Mouse (Mus musculus) thymus, postnatal 36 days (tissue): ENCODE measurements around the gene Prkce.

Experiments used
- DNase-seq, 2 experiments: peaks; one replicate each; pipeline ENCODE4 v3.0.0; 2022; ENCODE audit warnings: mixed read lengths in 2 of 2

Prkce gene

DNA sequence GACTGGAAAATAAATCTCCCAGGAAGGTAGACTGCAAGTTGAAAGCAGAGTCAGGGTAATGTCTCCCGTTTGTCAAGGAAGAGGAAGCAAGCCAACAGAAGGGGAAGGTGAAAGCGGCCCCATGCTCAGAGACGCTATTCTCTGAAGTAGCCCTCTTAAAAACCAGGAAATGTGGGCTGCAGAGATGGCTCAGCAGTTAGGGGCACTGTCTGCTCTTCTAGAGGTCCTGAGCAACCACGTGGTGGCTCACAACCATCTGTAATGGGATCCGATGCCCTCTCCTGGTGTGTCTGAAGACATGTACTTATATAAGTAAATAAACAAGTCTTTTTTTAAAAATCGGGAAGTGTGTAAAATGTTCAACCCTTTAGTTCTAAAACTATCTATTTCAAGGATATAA lies 327.3 kb downstream of the Prkce start:
- no peak for DNase-seq

DNA sequence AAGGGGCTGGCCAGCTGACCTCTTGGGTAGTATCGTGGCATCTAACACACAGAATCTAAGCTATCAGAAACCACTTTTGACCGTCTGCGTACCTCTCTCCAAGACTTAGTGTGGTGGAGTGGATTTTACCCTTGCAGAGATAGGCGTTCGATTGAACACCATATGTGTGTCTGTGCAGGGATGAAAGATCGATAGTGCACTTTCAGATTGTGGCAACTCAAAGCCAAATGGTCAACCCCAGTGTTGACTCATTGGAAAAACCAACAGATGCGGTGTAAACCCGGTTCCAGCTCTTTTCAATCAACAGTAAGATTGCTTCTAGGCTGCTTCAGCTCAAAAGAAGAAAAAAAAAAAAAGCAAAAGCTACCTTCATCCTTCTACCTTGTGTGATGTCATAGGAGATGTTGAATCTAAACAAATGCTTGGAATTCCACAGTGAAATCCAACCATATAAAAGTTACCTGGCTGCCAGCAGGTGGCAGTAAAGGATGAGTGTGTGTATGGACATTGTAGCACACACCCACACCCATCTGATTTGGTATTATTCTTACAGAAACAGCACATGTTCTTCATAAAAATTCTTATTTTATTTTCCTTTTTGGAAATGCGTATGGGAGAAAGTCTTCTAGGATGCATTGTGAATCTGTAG lies 328.7 kb downstream of the Prkce start:
- no peak for DNase-seq

DNA sequence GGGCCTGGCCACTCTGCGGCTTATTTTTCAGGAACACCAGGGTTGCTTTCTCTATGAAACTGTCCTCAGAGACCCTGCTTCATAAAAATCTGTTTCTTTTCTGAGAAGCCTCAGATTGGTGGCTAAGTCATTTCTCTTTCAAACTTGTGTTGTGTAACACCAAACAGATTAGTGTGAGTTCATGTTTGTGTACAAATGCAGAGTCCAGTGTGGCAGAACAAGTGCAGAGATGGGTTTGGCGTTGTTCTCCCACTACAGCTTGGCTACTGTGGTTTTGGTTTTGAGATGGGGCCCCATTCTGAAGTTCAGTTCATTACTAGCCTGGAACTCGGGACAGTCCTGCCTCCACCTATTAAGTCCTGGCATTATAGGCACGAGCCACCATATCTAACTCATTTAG lies 329.7 kb downstream of the Prkce start:
- no peak for DNase-seq

DNA sequence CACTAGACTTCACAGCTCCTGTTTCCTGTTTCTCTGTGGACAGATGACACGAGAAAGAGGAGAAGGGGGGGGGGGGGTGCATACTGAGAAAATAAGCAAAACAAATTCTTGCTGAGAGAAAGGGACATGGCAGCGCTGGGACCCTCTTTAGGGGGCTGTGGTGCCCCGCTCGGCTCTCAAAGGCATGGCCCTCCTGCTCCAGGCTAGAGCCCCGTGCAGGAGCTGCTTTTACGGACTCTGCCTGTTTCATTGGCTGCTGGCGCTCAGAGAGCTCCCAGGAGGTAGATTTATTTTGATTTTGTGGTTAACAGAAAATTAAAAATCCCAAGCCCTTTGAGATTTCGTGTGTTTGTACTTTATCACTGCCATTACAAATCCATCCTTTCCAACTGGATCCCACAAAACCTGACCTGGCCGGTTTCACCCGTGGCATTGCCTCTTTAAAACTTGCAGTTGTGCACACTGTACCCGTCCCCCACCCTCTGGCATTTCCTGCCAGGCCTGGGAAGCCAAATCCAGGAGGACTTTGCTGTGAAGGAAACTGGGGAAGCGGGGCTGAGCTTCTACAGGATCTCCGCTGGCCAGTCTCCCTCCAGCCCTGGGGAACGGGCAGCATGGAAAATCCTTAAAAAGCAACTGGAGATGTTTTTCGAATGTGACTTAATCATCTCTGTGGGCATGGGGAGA lies 331.9 kb downstream of the Prkce start:
- DNase-seq: no peak

DNA sequence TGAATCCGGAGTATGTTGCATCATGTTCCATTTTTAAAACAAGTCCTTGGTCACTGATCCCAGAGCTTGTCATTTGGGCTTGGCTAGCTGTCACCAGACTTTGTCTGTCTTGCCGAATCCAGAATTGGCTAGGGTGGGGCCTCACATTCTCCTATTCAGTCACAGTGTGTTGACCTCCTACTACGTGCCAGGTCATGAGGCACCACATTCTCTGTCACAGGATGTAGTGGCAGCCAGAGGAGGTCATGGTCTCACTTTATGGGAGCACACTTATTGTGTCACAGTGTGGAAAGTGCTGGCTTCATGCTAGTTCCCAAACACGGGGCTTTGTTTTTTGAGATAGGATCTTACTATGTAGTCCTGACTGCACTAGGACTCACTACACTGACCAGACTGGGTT lies 333.8 kb downstream of the Prkce start:
- no peak for DNase-seq

DNA sequence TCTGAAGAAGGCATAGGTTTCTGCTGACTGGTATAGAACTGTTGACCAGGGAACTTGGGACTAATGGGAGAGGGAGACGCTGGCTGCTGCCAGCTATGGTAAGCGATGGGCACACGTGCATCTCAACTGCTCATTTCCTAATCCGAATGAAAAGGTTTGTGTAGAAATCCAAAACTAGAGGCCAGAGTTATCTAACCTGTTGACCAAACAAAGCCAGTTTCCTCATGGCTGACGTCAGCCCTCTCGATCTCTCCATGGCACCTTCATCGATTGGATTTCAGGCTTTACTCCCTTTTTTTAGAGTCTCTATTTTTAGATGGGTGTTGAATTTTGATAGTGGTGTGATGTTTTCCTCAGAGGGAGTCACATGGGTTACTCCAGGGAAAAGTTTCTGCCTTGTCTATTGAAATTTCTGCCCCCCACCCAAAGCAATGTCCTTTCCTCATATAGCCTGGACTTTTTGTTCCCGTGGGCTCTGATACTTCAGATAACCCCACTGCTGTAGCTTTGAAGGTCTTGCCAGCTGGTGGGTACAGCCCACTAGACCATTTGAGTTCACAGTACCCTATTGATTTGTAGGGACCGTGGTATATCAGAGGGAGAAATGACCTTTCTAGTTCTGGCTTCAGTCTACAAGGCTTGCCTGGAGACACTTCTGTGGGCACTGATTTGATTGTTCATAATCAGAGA lies 335.8 kb downstream of the Prkce start:
- no peak for DNase-seq

DNA sequence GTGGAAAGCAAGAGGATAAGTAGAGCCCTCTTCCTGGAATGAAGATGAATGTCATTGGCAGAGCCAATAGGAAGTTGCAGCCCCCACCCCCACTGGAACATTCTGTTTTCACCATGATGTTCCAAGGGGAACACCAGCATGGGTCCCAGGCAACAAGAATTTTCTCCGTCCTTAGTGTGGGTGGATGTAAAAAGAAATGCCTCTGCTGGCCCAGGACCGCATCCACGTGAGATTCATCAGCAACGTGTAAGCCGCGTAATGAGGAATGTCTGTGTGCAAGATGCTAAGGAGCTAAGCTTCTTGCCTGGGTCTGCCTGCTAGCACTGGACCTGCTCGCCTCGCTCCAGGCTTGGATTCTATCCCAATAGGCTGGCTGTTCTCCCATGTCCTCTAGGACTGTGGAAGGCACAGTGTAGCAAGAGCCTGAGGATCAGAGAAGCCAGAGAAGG lies 337.6 kb downstream of the Prkce start, which contains the start of gene Gm10309:
TSS of gene Gm10309 (minus strand) at position 50 of the 449 bp plus-strand sequence.
- no peak for DNase-seq

DNA sequence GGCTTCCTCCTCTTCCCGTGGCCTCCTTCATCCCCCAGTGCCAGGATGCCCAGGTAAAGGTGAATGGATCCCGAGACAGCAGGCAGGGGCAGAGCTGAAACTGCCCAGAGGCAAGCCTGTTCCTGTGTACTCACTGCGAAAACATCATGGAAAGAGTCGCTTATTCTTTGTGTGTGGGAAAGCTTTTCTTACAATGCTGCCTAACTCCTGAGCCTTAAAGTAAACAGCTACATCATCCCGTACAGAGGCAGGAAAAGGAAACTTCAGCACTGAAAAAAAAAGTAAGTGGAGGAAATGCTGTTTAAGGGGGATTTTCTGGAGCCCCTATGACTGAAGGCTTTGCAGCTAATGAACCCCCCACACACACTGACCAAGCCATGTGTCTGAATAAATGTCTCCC lies 339.3 kb downstream of the Prkce start:
- DNase-seq: no peak

DNA sequence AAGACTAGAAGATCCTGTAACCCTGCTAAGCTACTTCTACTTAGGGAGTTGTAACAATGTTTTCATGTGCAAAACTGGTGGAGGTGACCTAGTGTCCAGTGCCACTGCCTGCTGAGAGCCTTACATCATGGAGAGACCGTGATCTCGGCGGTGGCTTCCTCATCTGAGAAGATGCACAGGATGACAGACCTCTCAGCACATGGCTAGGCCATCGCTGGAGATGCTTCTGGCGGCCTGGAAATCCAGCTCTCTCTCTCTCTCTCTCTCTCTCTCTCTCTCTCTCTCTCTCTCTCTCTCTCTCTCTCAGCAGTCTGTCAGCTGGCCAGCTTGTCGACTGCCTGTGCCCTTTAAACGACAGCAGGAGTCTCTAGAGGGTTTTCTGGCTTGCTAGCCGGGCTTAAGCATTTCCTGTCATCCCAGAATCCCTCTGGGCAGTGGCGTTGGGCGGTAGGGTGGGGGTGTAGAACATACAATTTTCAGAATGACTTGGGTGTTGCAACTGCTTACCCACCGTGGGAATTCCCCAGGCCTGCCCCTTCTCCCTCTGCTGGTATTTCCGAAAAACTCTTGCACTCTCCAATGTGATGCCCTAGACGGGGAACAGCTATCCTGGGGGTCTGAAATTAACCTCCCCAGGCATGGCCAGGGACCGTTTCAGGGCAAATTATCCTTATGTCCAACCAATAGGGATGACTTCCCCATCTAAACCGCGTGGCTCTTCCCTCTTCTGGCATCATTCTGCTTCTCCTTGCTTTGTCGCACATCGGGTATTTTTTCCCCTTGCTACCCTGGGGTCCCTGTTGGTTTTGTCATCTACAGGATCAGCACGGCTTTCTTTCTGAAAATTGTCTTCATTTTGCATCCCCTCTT lies 340.0 kb downstream of the Prkce start:
- DNase-seq: no peak

DNA sequence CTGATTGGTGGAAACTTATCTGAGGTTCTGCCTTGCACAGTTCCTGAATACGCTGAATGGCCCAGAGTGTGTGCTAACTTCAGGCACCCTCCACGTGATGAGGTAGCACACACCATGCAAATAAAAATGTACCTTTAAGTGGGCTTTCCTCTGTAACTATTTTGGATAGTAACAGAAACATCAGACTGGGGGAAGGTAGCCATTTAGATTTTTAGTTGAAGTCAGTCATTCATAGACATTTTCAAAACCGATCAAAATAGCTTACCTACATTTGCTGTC lies 340.6 kb downstream of the Prkce start:
- no peak for DNase-seq

DNA sequence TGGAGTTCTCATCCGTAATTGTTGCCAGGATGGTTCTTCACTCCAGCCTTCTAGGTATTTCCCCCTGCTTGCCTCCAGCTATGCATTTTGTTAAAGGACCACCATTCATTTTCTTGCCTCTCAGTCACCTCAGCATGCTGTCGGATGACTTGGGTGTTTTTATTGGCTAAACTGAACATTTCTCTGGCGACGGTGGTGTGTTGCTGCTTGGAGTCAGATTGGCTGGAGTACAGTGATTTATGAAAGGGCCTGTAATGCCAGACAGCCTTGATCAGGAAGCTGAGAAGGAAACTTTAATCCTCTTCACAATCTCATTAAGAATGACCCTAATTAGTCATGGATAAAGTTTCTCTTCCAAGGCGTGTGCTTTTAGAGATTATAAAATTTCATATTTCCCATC lies 342.3 kb downstream of the Prkce start:
- no peak for DNase-seq

- no peak for DNase-seq
These were observed 347.5 kb downstream of the Prkce start for GRCm38 (mm10) chr17:86514974-86515620.

DNA sequence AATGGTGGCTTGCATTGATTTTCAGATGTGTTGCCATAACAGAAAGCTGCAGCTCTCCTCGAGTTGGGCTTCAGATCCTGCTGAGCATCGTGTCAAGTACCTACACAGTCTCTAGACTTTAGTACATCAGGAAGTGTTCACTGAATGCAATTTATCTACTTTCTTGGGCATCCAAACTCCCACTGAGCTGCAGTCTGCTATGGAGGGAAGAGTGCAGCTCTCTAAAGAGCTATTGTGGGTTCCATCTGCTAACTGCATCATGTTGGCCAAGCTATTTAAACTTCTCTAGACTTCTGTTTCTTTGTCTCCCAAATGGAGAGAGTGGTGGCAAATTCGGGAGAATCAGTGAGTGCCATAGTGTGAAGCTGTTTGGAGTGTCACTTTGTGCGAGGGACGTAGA lies 349.0 kb downstream of the Prkce start:
- DNase-seq: no peak

- no peak for DNase-seq
These were observed 351.0 kb downstream of the Prkce start for GRCm38 (mm10) chr17:86518604-86519003.

GRCm38 (mm10) chr17:86521252-86521651 lies 353.7 kb downstream of the Prkce start:
- no peak for DNase-seq

- no peak for DNase-seq
These were observed 355.1 kb downstream of the Prkce start for GRCm38 (mm10) chr17:86522649-86523048.

DNA sequence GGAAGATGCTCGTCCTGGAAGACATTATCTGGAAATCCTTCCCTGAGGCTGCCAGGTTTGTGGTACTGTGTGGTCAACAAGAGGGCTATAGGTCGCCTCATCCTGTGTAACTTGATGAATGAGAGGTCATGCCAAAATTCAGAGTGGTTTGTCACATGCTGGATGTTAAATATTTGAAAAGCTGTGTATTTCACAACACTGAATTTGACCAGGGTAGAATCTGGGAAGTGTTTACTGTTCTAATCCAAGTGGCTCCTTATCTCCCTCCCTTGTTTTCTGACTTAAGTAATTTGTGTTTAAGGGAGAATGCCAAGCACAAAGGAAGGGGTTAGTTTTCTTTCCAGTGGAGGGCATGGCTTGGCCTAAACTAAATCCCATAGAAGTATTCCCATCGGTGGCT lies 355.8 kb downstream of the Prkce start:
- no peak for DNase-seq

DNA sequence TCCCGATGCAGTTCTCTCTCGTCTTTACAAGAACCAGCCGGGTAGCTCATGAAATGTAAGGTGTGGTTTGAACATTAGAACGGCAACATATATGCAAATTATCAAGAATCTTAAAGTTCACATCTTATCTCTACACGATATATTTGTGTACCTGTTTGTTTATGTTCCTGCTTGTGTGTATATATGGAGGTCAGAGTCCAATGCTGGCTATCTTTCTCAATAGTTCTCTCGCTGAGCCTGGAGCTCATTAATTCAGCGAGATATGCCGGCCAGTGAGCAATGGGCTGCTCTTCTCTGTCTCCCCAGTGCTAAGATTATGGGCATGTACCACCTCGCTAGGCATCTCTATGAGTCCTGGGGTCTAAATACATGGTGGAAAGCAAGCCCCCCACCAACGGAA lies 356.3 kb downstream of the Prkce start:
- no peak for DNase-seq

DNA sequence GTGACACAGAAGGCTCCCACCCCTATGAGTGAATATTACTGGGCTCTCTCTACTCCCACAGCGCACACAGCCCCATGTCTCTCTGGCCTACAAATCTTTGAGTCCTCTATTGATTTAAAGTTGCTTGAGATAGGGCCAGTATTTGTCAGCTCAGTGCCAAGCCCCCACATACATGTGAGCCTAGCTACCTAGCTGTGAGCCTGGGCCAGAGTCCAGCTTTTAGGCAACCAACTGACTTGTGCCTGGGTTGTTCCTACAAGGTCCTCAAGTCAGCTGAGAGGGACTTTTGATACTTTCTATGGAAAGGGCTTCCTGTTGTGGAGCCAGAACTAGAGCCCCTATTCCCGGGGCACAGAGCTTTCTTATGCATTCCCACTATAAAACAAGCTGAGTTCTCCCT lies 357.5 kb downstream of the Prkce start:
- no peak for DNase-seq

GRCm38 (mm10) chr17:86526016-86526415 lies 358.4 kb downstream of the Prkce start:
- no peak for DNase-seq

- no peak for DNase-seq
These were observed 359.7 kb downstream of the Prkce start for GRCm38 (mm10) chr17:86527298-86527697.

- DNase-seq: no peak
These were observed 361.4 kb downstream of the Prkce start for GRCm38 (mm10) chr17:86529003-86529402.

DNA sequence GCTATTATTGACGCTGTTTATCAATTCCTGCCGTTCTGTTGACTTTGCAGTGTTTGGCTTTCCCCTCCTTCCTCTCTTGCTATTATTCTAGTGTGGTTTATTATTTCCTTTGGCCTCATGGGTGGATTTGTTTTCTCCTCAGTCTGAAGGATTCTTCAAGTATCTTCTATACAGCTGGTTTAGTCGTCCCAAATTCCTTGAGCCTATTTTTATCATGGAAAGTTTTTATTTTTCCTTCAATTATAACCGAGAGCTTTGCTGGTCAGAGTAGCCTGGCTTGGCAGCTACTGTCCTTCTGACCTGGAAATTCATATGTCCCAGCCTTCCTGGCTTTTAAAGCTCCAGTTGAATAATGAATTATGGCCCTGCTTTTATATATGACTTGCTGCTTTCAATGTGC lies 361.8 kb downstream of the Prkce start:
- DNase-seq: no peak
